Mouse (Mus musculus): ENCODE data around the gene Myo1c. TPM values are rescaled to one million over a fixed set of nuclear protein-coding genes. Genes with fewer than 3 reads are reported as not detected.
"Not testable (repeated sequence)": the region's sequence is repeated elsewhere in the genome, so short reads cannot be mapped to it uniquely, and the experiment has no call there.

The Myo1c gene
- total RNA-seq, 2 experiments from 2014 or later = 17.3 to 22.2 TPM

GRCm38 (mm10) chr11:75693570-75693969 is 43.3 kb downstream of the Myo1c start:
- no peak for ATAC-seq (replicated peaks; ENCODE audit: low FRiP score, poor library complexity, severe bottlenecking)

DNA sequence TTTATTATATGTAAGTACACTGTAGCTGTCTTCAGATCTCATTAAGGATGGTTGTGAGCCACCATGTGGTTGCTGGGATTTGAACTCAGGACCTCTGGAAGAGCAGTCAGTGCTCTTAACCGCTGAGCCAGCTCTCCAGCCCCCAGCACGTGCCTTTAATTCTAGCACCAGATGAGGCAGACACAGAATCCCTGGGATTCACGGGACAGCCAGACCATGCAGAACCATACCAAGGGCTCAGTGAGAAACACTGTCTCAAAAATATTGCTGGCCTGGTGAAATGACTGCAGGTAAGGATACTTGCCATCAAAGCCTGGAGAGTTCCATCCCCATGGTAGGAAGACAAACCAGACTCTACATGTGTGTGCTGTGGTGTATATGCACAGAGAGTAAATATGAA is 47.2 kb downstream of the Myo1c start:
- not testable (repeated sequence) for ATAC-seq (replicated peaks; ENCODE audit: low FRiP score, poor library complexity, severe bottlenecking)

DNA sequence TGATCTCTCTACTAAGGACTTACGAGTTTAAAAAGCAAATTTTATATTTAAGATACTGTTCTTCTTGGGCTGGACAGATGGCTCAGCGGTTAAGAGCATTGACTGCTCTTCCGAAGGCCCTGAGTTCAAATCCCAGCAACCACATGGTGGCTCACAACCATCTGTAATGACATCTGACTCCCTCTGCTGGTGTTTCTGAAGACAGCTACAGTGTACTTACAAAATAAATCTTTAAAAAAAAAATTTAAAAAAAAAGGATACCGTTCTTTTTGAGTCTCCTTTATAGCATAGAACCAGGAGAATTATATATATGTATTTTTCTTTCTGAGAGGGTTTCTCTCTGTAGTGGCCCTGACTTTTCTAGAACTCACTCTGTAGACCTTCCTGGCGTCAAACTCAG is 50.3 kb downstream of the Myo1c start:
- no peak for ATAC-seq (replicated peaks; ENCODE audit: low FRiP score, poor library complexity, severe bottlenecking)

DNA sequence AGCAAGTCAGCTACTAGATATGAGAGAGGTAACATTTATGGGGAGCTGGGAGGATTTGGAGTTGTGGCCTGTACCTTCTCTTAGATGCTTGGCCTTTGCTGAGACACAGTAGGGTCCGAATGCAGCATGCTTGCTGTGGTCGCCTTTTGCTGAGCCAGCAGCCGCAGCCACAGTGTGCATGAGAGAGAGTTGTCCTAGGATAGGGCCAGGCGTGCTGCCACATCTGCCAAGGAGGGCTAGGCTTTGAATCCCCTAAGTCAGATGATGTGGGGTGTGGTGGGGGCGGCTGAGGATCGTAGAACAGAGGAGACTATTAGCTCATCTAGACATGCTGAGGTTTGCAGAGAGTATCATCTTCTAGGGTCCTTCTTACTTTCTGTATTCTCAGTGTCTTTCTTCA is 52.5 kb downstream of the Myo1c start:
- ATAC-seq (replicated peaks; ENCODE audit: low FRiP score, poor library complexity, severe bottlenecking) = no peak

GRCm38 (mm10) chr11:75703748-75704147 is 53.4 kb downstream of the Myo1c start:
- ATAC-seq (replicated peaks; ENCODE audit: low FRiP score, poor library complexity, severe bottlenecking) = no peak

DNA sequence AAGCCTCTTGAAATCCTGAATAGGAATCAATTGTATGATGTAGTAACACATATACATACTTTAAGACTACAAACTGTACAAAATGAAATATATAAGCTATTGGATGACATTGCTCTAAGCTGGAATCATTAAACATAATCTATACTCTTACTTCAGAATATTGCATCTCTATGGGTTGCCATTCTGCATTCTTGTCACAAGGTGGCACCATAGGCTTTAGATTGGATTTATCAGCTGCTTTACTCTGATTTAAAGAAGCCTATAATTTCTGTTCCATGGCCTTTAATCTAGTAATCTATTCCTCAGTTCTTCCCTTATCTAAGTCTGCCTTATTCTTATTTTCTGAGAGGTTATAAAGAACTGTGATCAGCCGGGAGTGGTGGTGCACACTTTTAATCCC is 63.6 kb downstream of the Myo1c start:
- ATAC-seq (replicated peaks; ENCODE audit: low FRiP score, poor library complexity, severe bottlenecking) = peak; percentile 75

- no peak for ATAC-seq (replicated peaks; ENCODE audit: low FRiP score, poor library complexity, severe bottlenecking)
Observed at GRCm38 (mm10) chr11:75715556-75715955, 65.3 kb downstream of the Myo1c start.

DNA sequence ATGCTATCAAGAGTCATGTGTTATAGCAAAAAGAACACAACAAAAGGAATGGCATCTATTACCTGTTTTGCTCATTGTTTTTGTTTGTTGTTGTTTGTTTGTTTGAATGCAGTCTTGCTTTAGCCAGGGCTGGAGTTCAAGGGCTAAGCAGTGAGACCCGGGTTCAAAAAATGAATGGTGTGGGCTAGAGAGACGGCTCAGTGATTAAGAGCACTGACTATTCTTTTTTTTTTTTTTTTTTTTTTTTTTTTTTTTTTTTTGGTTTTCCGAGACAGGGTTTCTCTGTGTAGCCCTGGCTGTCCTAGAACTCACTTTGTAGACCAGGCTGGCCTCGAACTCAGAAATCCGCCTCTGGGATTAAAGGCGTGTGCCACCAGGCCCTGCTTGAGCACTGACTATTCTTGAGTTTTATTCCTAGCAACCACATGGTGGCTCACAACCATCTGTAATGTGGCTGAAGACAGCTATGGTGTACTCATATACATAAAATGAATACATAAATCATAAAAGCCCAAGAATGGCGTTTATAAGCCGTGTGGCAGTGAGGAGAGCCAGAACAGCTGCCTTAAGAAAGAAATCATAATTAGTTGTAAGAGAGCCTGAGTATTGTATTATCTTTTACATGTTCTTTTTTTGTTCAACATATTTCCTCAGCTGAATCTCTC is 66.5 kb downstream of the Myo1c start:
- no peak for ATAC-seq (replicated peaks; ENCODE audit: low FRiP score, poor library complexity, severe bottlenecking)

- ATAC-seq (replicated peaks; ENCODE audit: low FRiP score, poor library complexity, severe bottlenecking) = no peak
Observed at GRCm38 (mm10) chr11:75722339-75722738, 72.0 kb downstream of the Myo1c start.

Other genes starting within 250 kb of the Myo1c start
- 2.9 and 26.0 TPM in 2 replicates for gene Serpinf1, start 227.8 kb upstream of the Myo1c start, total RNA-seq (2015; ENCODE audit: low replicate concordance)
- gene Serpinf1, start 227.8 kb upstream of the Myo1c start, total RNA-seq (2017; ENCODE audit: low replicate concordance) = 2.2 TPM in 1 of 2 replicates, not detected in the other
- 2.2 TPM in 1 of 2 replicates, not detected in the other for gene Serpinf2, start 210.9 kb upstream of the Myo1c start, total RNA-seq (2015; ENCODE audit: low replicate concordance)
- gene Serpinf2, start 210.9 kb upstream of the Myo1c start, total RNA-seq (2017; ENCODE audit: low replicate concordance) = 0.98 and 1.5 TPM in 2 replicates
- 39.0 and 53.3 TPM in 2 replicates for gene Wdr81, start 195.8 kb upstream of the Myo1c start, total RNA-seq (2015; ENCODE audit: low replicate concordance)
- gene Wdr81, start 195.8 kb upstream of the Myo1c start, total RNA-seq (2017; ENCODE audit: low replicate concordance) = 45.6 and 48.8 TPM in 2 replicates
- gene Tlcd2, start 188.8 kb upstream of the Myo1c start, total RNA-seq (2015; ENCODE audit: low replicate concordance) = 1.8 and 6.7 TPM in 2 replicates
- gene Tlcd2, start 188.8 kb upstream of the Myo1c start, total RNA-seq (2017; ENCODE audit: low replicate concordance) = 1.0 and 17.8 TPM in 2 replicates
- gene Prpf8, start 163.7 kb upstream of the Myo1c start, total RNA-seq (2015; ENCODE audit: low replicate concordance) = 69.6 and 70.0 TPM in 2 replicates
- gene Prpf8, start 163.7 kb upstream of the Myo1c start, total RNA-seq (2017; ENCODE audit: low replicate concordance) = 53.6 and 56.5 TPM in 2 replicates
- not detected in 2 replicates for gene Rilp, start 140.4 kb upstream of the Myo1c start, total RNA-seq (2015; ENCODE audit: low replicate concordance)
- 0.26 and 1.3 TPM in 2 replicates for gene Rilp, start 140.4 kb upstream of the Myo1c start, total RNA-seq (2017; ENCODE audit: low replicate concordance)
- gene Scarf1, start 137.0 kb upstream of the Myo1c start, total RNA-seq (2015; ENCODE audit: low replicate concordance) = not detected in 2 replicates
- 0.15 TPM in 1 of 2 replicates, not detected in the other for gene Scarf1, start 137.0 kb upstream of the Myo1c start, total RNA-seq (2017; ENCODE audit: low replicate concordance)
- gene Slc43a2, start 118.8 kb upstream of the Myo1c start, total RNA-seq (2015; ENCODE audit: low replicate concordance) = 4.3 and 6.3 TPM in 2 replicates
- 4.5 and 8.2 TPM in 2 replicates for gene Slc43a2, start 118.8 kb upstream of the Myo1c start, total RNA-seq (2017; ENCODE audit: low replicate concordance)
- gene Pitpna, start 62.4 kb upstream of the Myo1c start, total RNA-seq (2015; ENCODE audit: low replicate concordance) = 39.8 and 49.4 TPM in 2 replicates
- 18.0 and 33.4 TPM in 2 replicates for gene Pitpna, start 62.4 kb upstream of the Myo1c start, total RNA-seq (2017; ENCODE audit: low replicate concordance)
- gene Inpp5k, start 19.5 kb upstream of the Myo1c start, total RNA-seq (2015; ENCODE audit: low replicate concordance) = 36.8 and 78.8 TPM in 2 replicates
- gene Inpp5k, start 19.5 kb upstream of the Myo1c start, total RNA-seq (2017; ENCODE audit: low replicate concordance) = 38.4 and 46.3 TPM in 2 replicates
- gene Crk, start 28.8 kb downstream of the Myo1c start, total RNA-seq (2015; ENCODE audit: low replicate concordance) = 32.1 and 41.5 TPM in 2 replicates
- gene Crk, start 28.8 kb downstream of the Myo1c start, total RNA-seq (2017; ENCODE audit: low replicate concordance) = 43.8 and 83.8 TPM in 2 replicates
- gene Ywhae, start 82.4 kb downstream of the Myo1c start, total RNA-seq (2015; ENCODE audit: low replicate concordance) = 147 and 149 TPM in 2 replicates
- gene Ywhae, start 82.4 kb downstream of the Myo1c start, total RNA-seq (2017; ENCODE audit: low replicate concordance) = 60.1 and 90.8 TPM in 2 replicates
- gene Doc2b, start 145.5 kb downstream of the Myo1c start, total RNA-seq (2015; ENCODE audit: low replicate concordance) = not detected in 2 replicates
- not detected in 2 replicates for gene Doc2b, start 145.5 kb downstream of the Myo1c start, total RNA-seq (2017; ENCODE audit: low replicate concordance)

Measured in erythroid progenitor cell, adult 5-6 weeks (primary cell).